Mouse (Mus musculus) CH12.LX (cell line): Measurements from ENCODE around the gene Ubqln5.

Source experiments
- CHD2 ChIP-seq: IDR thresholded peaks from 2 replicates; pipeline ENCODE4 v1.6.1; 2011; ENCODE audit warnings: low read length, improper control_type of control experiment
- CTCF ChIP-seq, 2 experiments: IDR thresholded peaks in 1 of 2; conservative IDR thresholded peaks in 1 of 2; 2 replicates each; pipeline ENCODE4 v1.5.1; 2011 to 2012; ENCODE audit warnings: low read depth in 2 of 2, low read length in 2 of 2, improper control_type of control experiment in 1 of 2, inconsistent platforms in 1 of 2, mild to moderate bottlenecking in 1 of 2, moderate library complexity in 1 of 2
- IRF4 ChIP-seq: IDR thresholded peaks from 2 replicates; pipeline ENCODE4 v1.6.1; 2014; ENCODE audit warnings: low read depth, mild to moderate bottlenecking, inconsistent platforms, low read length, improper control_type of control experiment
- JUN ChIP-seq: IDR thresholded peaks from 2 replicates; pipeline ENCODE4 v1.6.1; 2011; ENCODE audit warnings: low read depth, mild to moderate bottlenecking, low read length, improper control_type of control experiment, moderate library complexity; ENCODE audit not compliant: insufficient read depth
- JUND ChIP-seq: conservative IDR thresholded peaks from 2 replicates; pipeline ENCODE4 v1.6.1; 2011; ENCODE audit warnings: low read depth, low read length, improper control_type of control experiment
- MAX ChIP-seq: IDR thresholded peaks from 2 replicates; pipeline ENCODE4 v1.6.1; 2011; ENCODE audit warnings: low read length, improper control_type of control experiment
- MAZ ChIP-seq: IDR thresholded peaks from 2 replicates; pipeline ENCODE4 v1.6.1; 2012; ENCODE audit warnings: low read depth, mild to moderate bottlenecking, inconsistent platforms, low read length, improper control_type of control experiment, moderate library complexity
- POLR2A ChIP-seq: IDR thresholded peaks from 2 replicates; pipeline ENCODE4 v1.6.1; 2011; ENCODE audit warnings: low read depth, mild to moderate bottlenecking, improper control_type of control experiment, low read length
- POLR2AphosphoS2 ChIP-seq: IDR thresholded peaks from 2 replicates; pipeline ENCODE4 v1.6.1; 2011; ENCODE audit warnings: low read depth, low read length, improper control_type of control experiment
- RAD21 ChIP-seq: IDR thresholded peaks from 2 replicates; pipeline ENCODE4 v1.6.1; 2011; ENCODE audit warnings: low read depth, mild to moderate bottlenecking, low read length, improper control_type of control experiment, moderate library complexity
- UBTF ChIP-seq: IDR thresholded peaks from 2 replicates; pipeline ENCODE4 v1.6.1; 2012; ENCODE audit warnings: low read depth, mild to moderate bottlenecking, inconsistent platforms, low read length, improper control_type of control experiment, moderate library complexity
- ZMIZ1 ChIP-seq: IDR thresholded peaks from 2 replicates; pipeline ENCODE4 v1.6.1; 2012; ENCODE audit warnings: low read depth, mild to moderate bottlenecking, inconsistent platforms, low read length, improper control_type of control experiment
- ZNF384 ChIP-seq: IDR thresholded peaks from 2 replicates; pipeline ENCODE4 v1.6.1; 2012; ENCODE audit warnings: low read depth, low read length, improper control_type of control experiment, inconsistent platforms

GRCm38 (mm10) chr7:104104757-104104972 is 25.0 kb downstream of the Ubqln5 start, which contains the start of gene Olfr646:
- no peak for TF ChIP-seq CTCF (conservative IDR thresholded peaks at IDR 0.05 in 1 of 2, IDR thresholded peaks at IDR 0.05 in 1 of 2; ENCODE audit: low read depth in 2 of 2, low read length in 2 of 2)
- TF ChIP-seq MAZ: no peak
- no peak for TF ChIP-seq POLR2A
- no peak for TF ChIP-seq IRF4
- TF ChIP-seq JUND: no peak
- no peak for TF ChIP-seq UBTF
- no peak for TF ChIP-seq CHD2
- TF ChIP-seq ZMIZ1: no peak
- no peak for TF ChIP-seq MAX
- no peak for TF ChIP-seq POLR2AphosphoS2
- no peak for TF ChIP-seq JUN
- TF ChIP-seq RAD21: no peak
- TF ChIP-seq ZNF384: no peak
